Mouse (Mus musculus) MEL (cell line): ENCODE results near the gene Klrk1. TPM values are rescaled to one million over a fixed set of nuclear protein-coding genes. Genes with fewer than 3 reads are reported as not detected.

ENCODE experiments used
- DNase-seq: peaks from one replicate; pipeline ENCODE4 v3.0.0; 2011; ENCODE audit warnings: low read depth, low spot score
- H3K27ac ChIP-seq: 2 replicates; pipeline ENCODE4 v1.5.1; 2012; ENCODE audit warnings: low read depth, mild to moderate bottlenecking, control low read depth, low read length, moderate library complexity; ENCODE audit not compliant: control insufficient read depth
- H3K27me3 ChIP-seq, 2 experiments: fragments of 150-350 bp in 1 of 2; sonication (generic) in 1 of 2; 2 replicates each; pipeline ENCODE4 v1.6.1; 2012; ENCODE audit warnings: low read length in 2 of 2, mild to moderate bottlenecking in 2 of 2, improper control_type of control experiment in 1 of 2, moderate library complexity in 1 of 2; ENCODE audit not compliant: insufficient read depth in 2 of 2, control insufficient read depth in 1 of 2
- H3K36me3 ChIP-seq, 2 experiments: 2 replicates each; pipeline ENCODE4 v1.6.1; 2012 to 2014; ENCODE audit warnings: low read length in 2 of 2, improper control_type of control experiment in 1 of 2, inconsistent platforms in 1 of 2, mild to moderate bottlenecking in 1 of 2; ENCODE audit not compliant: insufficient read depth in 2 of 2, control insufficient read depth in 1 of 2
- H3K4me1 ChIP-seq, 2 experiments: fragments of 150-350 bp in 1 of 2; sonication (generic) in 1 of 2; 2 replicates each; pipeline ENCODE4 v1.6.1; 2012; ENCODE audit warnings: low read length in 2 of 2, improper control_type of control experiment in 1 of 2, mild to moderate bottlenecking in 1 of 2; ENCODE audit not compliant: insufficient read depth in 2 of 2, control insufficient read depth in 1 of 2
- H3K4me3 ChIP-seq, 2 experiments: fragments of 150-350 bp in 1 of 2; sonication (generic) in 1 of 2; 2 replicates each; pipeline ENCODE4 v1.5.1; 2012; ENCODE audit warnings: low read depth in 2 of 2, low read length in 2 of 2, mild to moderate bottlenecking in 2 of 2, moderate library complexity in 2 of 2, control low read depth in 1 of 2, improper control_type of control experiment in 1 of 2; ENCODE audit not compliant: control insufficient read depth in 1 of 2, insufficient read depth in 1 of 2
- H3K79me2 ChIP-seq: 2 replicates; pipeline ENCODE4 v1.6.1; 2012; ENCODE audit warnings: mild to moderate bottlenecking, low read length, moderate library complexity; ENCODE audit not compliant: control insufficient read depth, poor library complexity, insufficient read depth
- H3K9ac ChIP-seq: 2 replicates; pipeline ENCODE4 v1.6.1; 2012; ENCODE audit warnings: low read depth, mild to moderate bottlenecking, control low read depth, low read length, moderate library complexity; ENCODE audit not compliant: control insufficient read depth, poor library complexity, severe bottlenecking
- H3K9me3 ChIP-seq: fragments of 150-350 bp; sonication (generic); replicated peaks from 2 replicates; pipeline ENCODE4 v1.6.1; 2012; ENCODE audit warnings: mild to moderate bottlenecking, low read length, improper control_type of control experiment, moderate library complexity; ENCODE audit not compliant: insufficient read depth
- CTCF ChIP-seq, 3 experiments: IDR thresholded peaks in 2 of 3; conservative IDR thresholded peaks in 1 of 3; 2 replicates each; pipeline ENCODE4 v1.5.1; 2011 to 2012; ENCODE audit warnings: low read length in 3 of 3, low read depth in 2 of 3, mild to moderate bottlenecking in 2 of 3, improper control_type of control experiment in 1 of 3, inconsistent platforms in 1 of 3, mixed read lengths in 1 of 3, moderate library complexity in 1 of 3; ENCODE audit not compliant: control insufficient read depth in 1 of 3, insufficient read depth in 1 of 3, poor library complexity in 1 of 3, severe bottlenecking in 1 of 3
- ELF1 ChIP-seq: IDR thresholded peaks from 2 replicates; pipeline ENCODE4 v1.6.1; 2014; ENCODE audit warnings: low read depth, mild to moderate bottlenecking, inconsistent platforms, low read length, improper control_type of control experiment, moderate library complexity
- EP300 ChIP-seq, 2 experiments: IDR thresholded peaks; 2 replicates each; pipeline ENCODE4 v1.6.1; 2011; ENCODE audit warnings: improper control_type of control experiment in 2 of 2, low read length in 2 of 2, low read depth in 1 of 2, mild to moderate bottlenecking in 1 of 2
- ETS1 ChIP-seq: IDR thresholded peaks from 2 replicates; pipeline ENCODE4 v1.6.1; 2012; ENCODE audit warnings: low read depth, mild to moderate bottlenecking, inconsistent platforms, low read length, improper control_type of control experiment, moderate library complexity
- GABPA ChIP-seq: IDR thresholded peaks from 2 replicates; pipeline ENCODE4 v1.6.1; 2012; ENCODE audit warnings: low read depth, mild to moderate bottlenecking, inconsistent platforms, low read length, improper control_type of control experiment, moderate library complexity
- MXI1 ChIP-seq: IDR thresholded peaks from 2 replicates; pipeline ENCODE4 v1.6.1; 2011; ENCODE audit warnings: mild to moderate bottlenecking, low read depth, low read length, improper control_type of control experiment
- MYB ChIP-seq: IDR thresholded peaks from 2 replicates; pipeline ENCODE4 v1.6.1; 2011; ENCODE audit warnings: mild to moderate bottlenecking, low read depth, low read length, improper control_type of control experiment
- MYC ChIP-seq: IDR thresholded peaks from 2 replicates; pipeline ENCODE4 v1.6.1; 2011; ENCODE audit warnings: low read depth, mild to moderate bottlenecking, low read length, improper control_type of control experiment, moderate library complexity
- RAD21 ChIP-seq: IDR thresholded peaks from 2 replicates; pipeline ENCODE4 v1.6.1; 2011; ENCODE audit warnings: mild to moderate bottlenecking, low read depth, low read length, improper control_type of control experiment
- RCOR1 ChIP-seq: IDR thresholded peaks from 2 replicates; pipeline ENCODE4 v1.6.1; 2012; ENCODE audit warnings: low read depth, mild to moderate bottlenecking, inconsistent platforms, low read length, improper control_type of control experiment
- SMC3 ChIP-seq: IDR thresholded peaks from 2 replicates; pipeline ENCODE4 v1.6.1; 2011; ENCODE audit warnings: low read depth, low read length, improper control_type of control experiment
- TAL1 ChIP-seq: IDR thresholded peaks from 2 replicates; pipeline ENCODE4 v1.6.1; 2012; ENCODE audit warnings: mild to moderate bottlenecking, inconsistent platforms, low read length, moderate library complexity, mixed read lengths
- TCF12 ChIP-seq: IDR thresholded peaks from 2 replicates; pipeline ENCODE4 v1.6.1; 2014; ENCODE audit warnings: low read depth, mild to moderate bottlenecking, inconsistent platforms, low read length, improper control_type of control experiment, moderate library complexity
- USF2 ChIP-seq, 2 experiments: IDR thresholded peaks; 2 replicates each; pipeline ENCODE4 v1.6.1; 2011 to 2012; ENCODE audit warnings: improper control_type of control experiment in 2 of 2, low read length in 2 of 2, borderline replicate concordance in 1 of 2, inconsistent platforms in 1 of 2, low read depth in 1 of 2, mild to moderate bottlenecking in 1 of 2; ENCODE audit not compliant: insufficient read depth in 1 of 2
- ZC3H11A ChIP-seq: IDR thresholded peaks from 2 replicates; pipeline ENCODE4 v1.6.1; 2012; ENCODE audit warnings: low read depth, mild to moderate bottlenecking, inconsistent platforms, low read length, improper control_type of control experiment
- ZMIZ1 ChIP-seq: IDR thresholded peaks from 2 replicates; pipeline ENCODE4 v1.6.1; 2012; ENCODE audit warnings: low read depth, mild to moderate bottlenecking, inconsistent platforms, low read length, improper control_type of control experiment, moderate library complexity
- polyA plus RNA-seq, 2 experiments: library from polyadenylated mRNA; stranded (reverse) in 1 of 2; unstranded in 1 of 2; fragments of >175 nt in 1 of 2; fragments of >200 nt in 1 of 2; gene quantifications; 2 replicates each; pipeline versions ENCODE4 v1.2.1 to v1.2.4; 2012; ENCODE audit warnings: low replicate concordance in 2 of 2, low read depth in 1 of 2; ENCODE audit not compliant: insufficient read length in 2 of 2, insufficient read depth in 1 of 2, missing spikeins in 1 of 2
- total RNA-seq: library from RNA; depleted of rRNA; stranded (reverse); fragments of 300-350 nt; gene quantifications from 2 replicates; pipeline ENCODE4 v1.2.3, GENCODE M21; 2012

Gene Klrk1
- total and polyA plus RNA-seq, 3 experiments = not detected

GRCm38 (mm10) chr6:129577605-129578004, 46.1 kb downstream of the Klrk1 start, which contains the start of gene Klre1:
Gene Klre1, plus strand, starts transcription at chr6:129577905.
- Histone ChIP-seq H3K4me3 (no peak within 1 kb of the TSS), H3K4me1 (no peaks in the 10 kb centered on the region), H3K36me3 (no peaks in the 10 kb centered on the region), H3K27ac (no peak within 1 kb of the TSS), H3K27me3 (peaks cover 0 to 2% of the 10 kb centered on the region in 2 experiments; a peak in 2 of 4 replicates), H3K9ac (no peak within 1 kb of the TSS), H3K9me3 (no peaks in the 10 kb centered on the region), H3K79me2 (no peaks in the 10 kb centered on the region)
- no peak for DNase-seq
- TF ChIP-seq GABPA = no peak
- TF ChIP-seq MYB = no peak
- no peak for TF ChIP-seq ZMIZ1
- TF ChIP-seq EP300 (IDR thresholded peaks at IDR 0.05; ENCODE audit: low read depth in 1 of 2, low read length in 2 of 2) = no peak
- no peak for TF ChIP-seq ELF1
- no peak for TF ChIP-seq MYC
- no peak for TF ChIP-seq MXI1
- TF ChIP-seq RAD21 = no peak

GRCm38 (mm10) chr6:129575315-129575714, 48.3 kb downstream of the Klrk1 start:
- Histone ChIP-seq H3K9ac (no peak overlapping the region), H3K79me2 (no peaks in the 10 kb centered on the region), H3K9me3 (no peaks in the 10 kb centered on the region), H3K4me3 (no peak overlapping the region), H3K27me3 (peaks cover 0 to 6% of the 10 kb centered on the region in 2 experiments; a peak in 2 of 4 replicates), H3K36me3 (no peaks in the 10 kb centered on the region), H3K4me1 (no peaks in the 10 kb centered on the region), H3K27ac (no peak overlapping the region)
- DNase-seq = peak; percentile 29
- no peak for TF ChIP-seq RCOR1
- no peak for TF ChIP-seq ETS1
- no peak for TF ChIP-seq USF2 (IDR thresholded peaks at IDR 0.05; ENCODE audit: borderline replicate concordance in 1 of 2, insufficient read depth in 1 of 2, low read depth in 1 of 2, low read length in 2 of 2)
- peak; percentile 70 for TF ChIP-seq SMC3
- TF ChIP-seq ZMIZ1 = no peak
- TF ChIP-seq TAL1 = no peak
- TF ChIP-seq CTCF (IDR thresholded peaks at IDR 0.05 in 2 of 3, conservative IDR thresholded peaks at IDR 0.05 in 1 of 3; ENCODE audit: control insufficient read depth in 1 of 3, insufficient read depth in 1 of 3, low read depth in 2 of 3, low read length in 3 of 3, poor library complexity in 1 of 3, severe bottlenecking in 1 of 3) = peak in 2 of 3 experiments; percentile 21 to 70; a peak in 2 of 6 replicates
- TF ChIP-seq EP300 (IDR thresholded peaks at IDR 0.05; ENCODE audit: low read depth in 1 of 2, low read length in 2 of 2) = no peak
- TF ChIP-seq TCF12 = no peak
- peak; percentile 70 for TF ChIP-seq ZC3H11A
- TF ChIP-seq GABPA = no peak
- peak; percentile 84 for TF ChIP-seq RAD21
- TF ChIP-seq, all 39 proteins: peak for 4
